Mouse (Mus musculus) ovary, postnatal 14 days (tissue): ENCODE results near the gene Ubr2.

Source experiments
- DNase-seq: peaks from one replicate; pipeline ENCODE4 v3.0.0; 2022; ENCODE audit warnings: low spot score

The Ubr2 gene

DNA sequence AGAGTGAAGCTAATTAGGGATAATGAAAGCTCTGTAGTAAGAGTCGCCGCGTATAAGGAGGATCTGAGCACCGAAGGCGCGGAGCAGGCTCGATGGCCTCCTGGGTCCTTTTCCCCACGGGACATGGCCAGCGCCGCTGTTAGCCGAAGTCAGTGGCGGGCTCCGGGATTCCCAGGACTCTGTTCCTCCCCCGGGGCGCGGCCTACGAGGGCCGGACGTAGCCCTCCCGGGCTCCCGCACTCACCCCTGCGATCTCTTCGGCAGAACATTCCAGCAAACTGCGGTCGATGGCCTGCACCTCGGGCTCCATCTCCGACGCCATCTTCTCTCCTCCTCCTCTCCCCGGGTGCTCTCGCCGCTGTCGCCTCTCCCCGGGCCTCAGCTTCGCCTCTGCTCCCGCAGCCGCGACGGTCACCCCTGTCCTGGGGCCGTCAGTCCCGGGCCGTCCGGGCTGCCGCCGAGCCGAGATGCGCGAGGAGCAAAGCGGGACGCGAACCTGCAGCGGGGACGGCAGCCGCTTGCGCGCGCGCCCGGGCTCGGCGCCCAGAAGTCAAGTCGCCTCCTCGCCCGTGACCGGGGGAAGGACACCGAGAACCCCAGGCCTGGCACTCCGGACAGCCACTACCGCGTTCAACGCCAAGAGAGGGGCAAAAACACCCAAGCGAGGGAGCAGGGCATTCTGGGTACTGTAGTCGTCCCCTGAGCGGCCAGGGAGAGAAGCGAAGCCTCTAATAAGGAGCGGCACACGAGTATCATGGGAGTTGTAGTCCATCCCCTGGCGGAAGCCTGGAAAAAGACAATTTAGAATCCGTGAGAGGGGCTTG is at the start of gene Ubr2:
Ubr2 (minus strand) TSS at position 659 of the 824 bp plus-strand sequence.
- peak; percentile 80 for DNase-seq

- DNase-seq = peak; percentile 37
These were observed 49.5 kb upstream of the Ubr2 start for GRCm38 (mm10) chr17:47059836-47060360.

DNA sequence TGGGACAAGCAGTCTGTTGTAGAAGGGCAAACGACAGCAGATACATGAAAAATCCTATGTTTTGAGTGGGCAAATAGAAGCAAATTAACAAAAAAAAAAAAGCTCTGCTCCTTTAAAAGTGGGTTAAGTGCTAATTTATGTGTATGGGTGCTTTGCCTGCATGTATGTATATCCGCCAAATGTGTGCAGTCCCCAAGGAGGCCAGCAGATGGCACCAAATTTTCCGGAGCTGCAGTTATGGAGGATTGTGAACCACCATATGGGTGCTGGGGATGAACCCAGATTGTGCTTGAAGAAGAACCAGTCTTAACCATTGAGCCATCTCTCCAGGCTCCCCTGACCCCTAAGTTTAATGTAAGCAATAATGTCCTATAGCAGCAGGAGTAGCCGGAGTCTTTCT is 47.6 kb upstream of the Ubr2 start:
- DNase-seq = no peak

GRCm38 (mm10) chr17:47056476-47056875 is 46.1 kb upstream of the Ubr2 start:
- no peak for DNase-seq

DNA sequence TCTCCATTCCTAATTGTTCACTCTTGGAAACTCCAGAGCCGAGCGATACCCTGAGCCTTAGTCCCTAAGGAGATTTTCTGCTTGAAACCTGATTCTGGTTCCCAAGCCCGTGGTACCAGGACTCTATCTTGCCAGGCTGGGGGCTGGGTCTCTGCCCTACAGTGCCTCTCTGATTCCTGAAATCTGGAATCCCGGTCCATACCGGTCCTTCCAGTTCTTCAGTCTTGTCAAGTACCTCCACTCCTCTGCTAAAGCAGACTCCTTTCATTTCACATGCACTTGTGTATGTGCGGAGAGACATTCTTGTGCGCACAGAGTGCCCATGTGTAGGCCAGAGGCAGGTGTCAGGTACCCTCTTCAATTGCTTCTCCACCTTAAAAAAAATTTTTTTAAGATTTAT is 44.8 kb upstream of the Ubr2 start:
- DNase-seq = no peak

- DNase-seq = no peak
These were observed 44.3 kb upstream of the Ubr2 start for GRCm38 (mm10) chr17:47054613-47055012.

DNA sequence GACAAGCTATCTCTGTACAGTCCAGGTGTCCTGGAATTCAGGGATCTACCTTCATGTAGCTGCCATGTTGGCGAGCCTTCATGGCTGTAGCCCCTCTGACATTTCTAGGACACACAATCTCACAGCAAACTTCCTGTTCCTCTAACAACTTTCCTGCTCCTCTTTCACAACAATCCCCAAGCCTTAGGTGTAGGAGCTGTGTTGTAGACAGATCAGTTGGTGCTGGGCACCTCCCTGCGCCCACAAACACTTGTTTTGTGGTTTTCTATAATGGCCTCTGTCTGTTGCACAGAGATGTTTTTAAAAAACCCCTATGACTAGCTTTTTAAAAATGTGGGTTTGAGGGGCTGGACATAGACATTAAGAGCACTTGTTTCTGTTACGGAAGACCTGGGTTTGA is 40.3 kb upstream of the Ubr2 start:
- no peak for DNase-seq

DNA sequence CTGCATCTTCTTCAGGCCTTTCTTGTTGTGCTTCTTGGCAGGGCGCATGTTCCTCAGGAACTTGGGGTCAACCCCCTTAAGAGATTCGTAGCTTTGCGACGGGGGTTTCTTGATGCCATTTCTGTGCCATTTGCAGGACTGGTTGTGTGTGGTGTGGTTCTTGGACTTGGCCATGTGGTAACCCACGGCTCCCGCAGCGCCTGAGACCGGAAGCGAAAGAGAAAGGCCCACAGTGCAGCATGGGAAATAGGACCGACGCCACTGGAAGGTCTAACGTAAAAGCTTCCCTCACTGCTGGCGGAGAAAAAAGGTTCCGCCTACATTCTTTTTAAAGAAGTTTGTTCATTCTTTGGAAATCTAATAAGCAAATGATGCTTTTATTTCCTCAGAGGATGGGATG is 32.5 kb upstream of the Ubr2 start:
- DNase-seq = no peak

- peak; percentile 88 for DNase-seq
These were observed 28.8 kb upstream of the Ubr2 start for GRCm38 (mm10) chr17:47038844-47039803.

DNA sequence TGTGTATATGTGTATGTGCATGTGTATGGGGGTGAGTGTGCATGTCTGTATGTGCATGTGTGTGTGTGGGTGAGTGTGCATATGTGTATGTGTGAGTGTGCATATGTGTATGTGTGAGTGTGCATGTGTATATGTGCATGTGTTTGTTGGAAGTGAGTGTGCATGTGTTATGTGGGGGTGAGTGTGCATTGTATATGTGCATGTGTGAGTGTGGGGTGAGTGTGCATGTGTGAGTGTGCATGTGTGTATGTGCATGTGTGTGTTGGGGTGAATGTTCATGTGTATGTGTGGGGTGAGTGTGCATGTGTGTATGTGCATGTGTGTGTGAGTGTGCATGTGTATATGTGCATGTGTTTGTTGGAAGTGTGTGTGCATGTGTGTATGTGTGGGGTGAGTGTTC is 24.2 kb upstream of the Ubr2 start:
- no peak for DNase-seq

GRCm38 (mm10) chr17:47033643-47034042 is 23.3 kb upstream of the Ubr2 start:
- peak; percentile 41 for DNase-seq

DNA sequence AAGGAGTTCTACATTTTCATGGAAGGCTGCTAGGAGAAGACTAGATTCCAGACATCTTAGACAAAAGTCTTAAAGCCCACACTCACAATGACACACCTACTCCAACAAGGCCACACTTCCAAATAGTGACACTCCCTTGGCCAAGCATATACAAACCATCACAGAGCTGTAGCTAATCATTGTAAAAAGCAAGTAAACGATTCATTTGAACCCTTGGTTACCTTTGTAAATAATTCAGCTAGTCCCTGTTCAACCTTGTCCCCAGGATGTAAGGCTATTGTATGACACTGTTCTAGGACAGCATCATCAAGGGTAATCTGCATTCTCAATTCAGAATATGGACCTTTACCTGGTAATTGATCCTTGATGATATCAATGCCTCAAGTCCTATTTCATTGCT is 14.4 kb upstream of the Ubr2 start:
- no peak for DNase-seq

DNA sequence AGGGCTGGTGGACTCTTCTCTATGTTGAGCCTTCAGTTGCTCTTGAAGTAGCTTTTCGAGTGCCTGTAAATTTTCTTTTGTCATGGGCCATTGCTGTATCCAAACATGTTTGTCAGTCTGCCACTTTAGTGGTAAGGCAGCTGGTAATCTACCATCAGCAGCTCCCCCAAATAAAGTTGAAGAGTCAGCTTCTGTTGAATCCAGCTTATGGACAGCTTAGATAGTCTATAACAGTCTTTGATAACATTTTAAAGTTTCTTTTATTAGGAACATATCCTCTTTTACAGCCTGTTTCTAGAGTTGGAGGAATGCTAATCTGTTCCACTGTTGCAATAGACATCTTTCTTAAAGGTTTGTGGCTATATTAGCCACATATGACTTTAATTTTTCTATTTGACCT is 13.0 kb upstream of the Ubr2 start:
- no peak for DNase-seq

- DNase-seq = no peak
These were observed 2.5 kb upstream of the Ubr2 start for GRCm38 (mm10) chr17:47012896-47013295.

DNA sequence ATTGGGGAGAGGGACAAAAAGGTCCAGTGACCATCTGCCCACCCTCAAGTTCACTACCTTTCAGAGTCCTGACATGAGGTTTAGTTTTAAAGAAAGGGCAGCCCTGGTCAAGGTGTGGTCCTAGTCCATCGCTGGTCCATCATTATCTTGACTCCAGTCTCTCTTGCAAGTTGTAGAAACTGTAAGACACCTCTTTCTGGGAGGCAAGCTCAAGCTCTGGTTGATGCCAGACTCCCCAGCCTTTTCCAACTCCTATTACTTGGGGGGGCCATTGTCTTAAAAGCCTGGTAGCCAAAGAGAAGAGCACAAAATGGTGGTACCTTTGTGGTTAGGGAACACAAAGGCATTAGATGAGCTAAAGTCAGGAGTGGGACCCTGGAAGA is 1.3 kb upstream of the Ubr2 start:
- no peak for DNase-seq

DNA sequence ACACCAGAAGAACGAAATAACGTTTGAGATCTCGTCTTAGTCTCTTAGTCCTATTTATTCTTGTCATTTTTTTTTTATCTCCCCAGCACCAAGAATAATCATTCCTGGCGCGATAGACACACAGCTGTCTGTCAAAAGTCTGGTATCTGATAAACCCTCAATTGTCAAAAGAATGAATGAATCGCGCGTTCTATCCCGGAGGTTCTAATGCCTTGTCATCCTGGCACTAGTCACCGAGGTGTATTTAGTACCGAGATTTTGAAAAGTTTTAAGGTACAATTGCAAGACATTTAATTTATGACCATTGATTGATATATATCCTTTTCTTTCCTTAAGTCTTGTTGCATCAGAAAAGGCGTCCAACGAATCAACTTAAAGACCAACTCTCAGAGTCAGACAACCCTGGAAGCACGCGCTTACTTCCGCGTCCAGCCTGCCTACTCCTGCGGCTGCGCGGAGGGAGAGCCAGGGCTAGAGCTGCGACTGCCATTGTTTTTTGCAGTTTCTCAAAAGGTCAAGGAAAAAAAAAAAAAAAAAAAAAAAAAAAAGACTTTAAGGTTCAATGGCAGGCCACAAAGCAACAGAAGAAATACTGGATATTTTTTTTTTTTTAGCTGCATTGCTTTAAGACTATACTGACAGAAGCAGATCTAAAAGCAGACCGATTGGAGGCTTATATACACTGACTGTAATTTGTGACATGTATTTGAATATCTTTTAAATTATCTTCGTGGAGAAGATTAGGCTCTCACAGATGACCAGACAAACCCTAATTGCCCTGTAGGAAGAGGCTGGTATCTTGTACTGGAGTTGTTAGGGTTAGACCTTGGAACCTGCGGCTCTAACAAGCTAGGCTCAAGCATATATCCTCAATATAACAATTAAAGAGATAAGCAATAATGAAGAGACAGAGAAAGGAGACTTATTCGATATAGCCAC is 635 bp upstream of the Ubr2 start:
- DNase-seq = peak; percentile 47

- no peak for DNase-seq
These were observed 834 bp downstream of the Ubr2 start for GRCm38 (mm10) chr17:47009546-47009897.

- DNase-seq = no peak
These were observed 1.3 kb downstream of the Ubr2 start for GRCm38 (mm10) chr17:47009016-47009415.

DNA sequence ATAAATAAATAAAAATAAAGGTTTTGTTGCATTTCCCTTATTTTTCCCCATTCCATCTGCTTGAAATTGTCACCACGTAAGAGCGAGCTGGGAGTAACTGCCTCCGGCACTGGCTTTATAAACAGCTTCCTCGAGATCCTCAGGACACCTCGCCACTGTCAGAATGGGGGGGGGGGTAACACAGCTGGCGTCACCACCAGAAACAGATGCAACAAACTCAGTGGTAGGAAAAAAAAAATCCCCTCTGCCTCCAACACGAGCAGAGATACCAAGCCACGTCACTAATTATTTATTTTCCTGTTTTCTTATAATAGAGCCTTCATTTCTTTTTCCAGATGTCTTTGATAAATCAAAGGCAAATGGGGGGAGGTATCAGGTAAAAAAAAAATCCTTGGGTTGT is 1.9 kb downstream of the Ubr2 start:
- no peak for DNase-seq

GRCm38 (mm10) chr17:47006741-47007140 is 3.6 kb downstream of the Ubr2 start:
- DNase-seq = no peak

GRCm38 (mm10) chr17:47005741-47006405 is 4.5 kb downstream of the Ubr2 start:
- no peak for DNase-seq
